Mouse (Mus musculus): ENCODE measurements around the gene Tfap2c. TPM values are rescaled to one million over a fixed set of nuclear protein-coding genes. Genes with fewer than 3 reads are reported as not detected.

Tfap2c gene
- not detected for total RNA-seq (2023)

DNA sequence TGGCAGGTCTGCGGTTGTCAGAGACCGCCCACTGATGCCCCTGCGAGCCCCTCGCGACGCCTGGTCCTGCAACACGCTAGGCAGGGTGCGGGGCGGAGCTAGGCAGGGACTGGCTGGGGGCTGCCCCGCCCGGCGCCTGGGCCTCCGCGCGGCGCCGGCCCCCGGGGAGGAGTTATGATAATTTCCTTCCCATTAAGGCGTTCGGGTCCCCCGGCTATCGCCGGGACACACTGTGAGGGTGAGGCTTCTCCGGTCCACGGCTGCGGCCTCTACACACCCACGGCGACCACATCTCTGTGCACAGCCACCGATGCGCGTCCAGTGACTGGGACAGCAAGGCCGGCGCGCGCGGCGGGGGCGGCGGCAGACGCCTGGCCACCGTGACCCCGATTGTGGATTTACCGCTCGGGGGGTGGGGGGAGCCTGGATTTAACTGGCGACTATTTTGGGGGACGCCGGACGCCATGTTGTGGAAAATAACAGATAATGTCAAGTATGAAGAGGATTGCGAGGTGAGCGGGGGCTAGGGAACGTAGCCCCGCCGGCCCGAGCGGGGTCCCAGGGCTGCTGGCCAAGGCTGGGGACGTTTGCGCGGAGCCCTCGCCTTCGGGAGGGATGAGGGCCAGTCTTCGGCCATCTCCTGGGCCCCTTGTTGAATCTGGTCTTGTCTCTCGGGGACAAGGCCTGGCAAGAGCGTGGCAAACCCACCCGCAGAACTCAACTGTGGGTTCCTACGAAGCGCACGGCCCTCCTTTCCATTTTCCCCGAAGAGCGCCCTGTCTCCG, at the start of gene Tfap2c:
Tfap2c (plus strand) TSS at position 223 of the 785 bp plus-strand sequence.

Other genes with a start within 250 kb of the Tfap2c start
- 10 to 100 TPM; 11.6 to 13.0 TPM for gene Fam210b, start 204.0 kb upstream of the Tfap2c start, total RNA-seq (2023)
- gene Aurka, start 179.1 kb upstream of the Tfap2c start, total RNA-seq (2023): 10 to 100 TPM; 12.2 to 12.9 TPM
- 10 to 100 TPM; 38.6 to 39.4 TPM for gene Cstf1, start 178.9 kb upstream of the Tfap2c start, total RNA-seq (2023)
- gene Cass4, start 155.8 kb upstream of the Tfap2c start, total RNA-seq (2023): 1 to 10 TPM in 1 of 2 experiments, under 1 TPM in 1; 0.83 to 1.2 TPM
- 10 to 100 TPM; 74.2 to 76.4 TPM for gene Rtf2, start 109.0 kb upstream of the Tfap2c start, total RNA-seq (2023)
- gene Gcnt7, start 91.0 kb upstream of the Tfap2c start, total RNA-seq (2023): not detected
- 1 to 10 TPM; 7.7 to 8.6 TPM for gene Fam209, start 77.1 kb upstream of the Tfap2c start, total RNA-seq (2023)